Mouse (Mus musculus) liver, embryonic 14.5 days (tissue): ENCODE data around the gene Diaph3.

Experiments
- CTCF ChIP-seq: IDR thresholded peaks from 2 replicates; pipeline ENCODE4 v1.5.1; 2016; ENCODE audit warnings: antibody characterized with exemption, low read depth, control low read depth
- EP300 ChIP-seq: IDR thresholded peaks from 2 replicates; pipeline ENCODE4 v1.6.1; 2016; ENCODE audit warnings: antibody characterized with exemption, low read depth

- no peak for TF ChIP-seq CTCF
- TF ChIP-seq EP300: no peak
Observed at GRCm38 (mm10) chr14:86748876-86749275, 392.2 kb downstream of the Diaph3 start.
